Mouse (Mus musculus) myocyte (in vitro differentiated cells): ENCODE data around the gene P4ha2.

Experiments
- CEBPB ChIP-seq: IDR thresholded peaks from 2 replicates; pipeline ENCODE4 v1.6.1; 2011; ENCODE audit warnings: mild to moderate bottlenecking, moderate library complexity; ENCODE audit not compliant: poor library complexity, insufficient read depth, severe bottlenecking
- E2F4 ChIP-seq: IDR thresholded peaks from one replicate; pipeline ENCODE4 v1.6.1; 2011; ENCODE audit warnings: mild to moderate bottlenecking, control low read depth, moderate library complexity; ENCODE audit not compliant: insufficient read depth
- MAX ChIP-seq: IDR thresholded peaks from one replicate; pipeline ENCODE4 v1.6.1; 2011; ENCODE audit warnings: low read depth, mild to moderate bottlenecking, control low read depth
- MYOD1 ChIP-seq, 3 experiments: IDR thresholded peaks; one replicate each; pipeline ENCODE4 v1.6.1; 2011; ENCODE audit warnings: control low read depth in 2 of 3, low read depth in 2 of 3, mild to moderate bottlenecking in 2 of 3, moderate library complexity in 1 of 3; ENCODE audit not compliant: insufficient read length in 2 of 3, control insufficient read depth in 1 of 3
- MYOG ChIP-seq, 3 experiments: IDR thresholded peaks; one replicate each; pipeline ENCODE4 v1.6.1; 2011; ENCODE audit warnings: control low read depth in 2 of 3, low read depth in 2 of 3, mild to moderate bottlenecking in 2 of 3; ENCODE audit not compliant: insufficient read length in 2 of 3, control insufficient read depth in 1 of 3, insufficient read depth in 1 of 3
- POLR2A ChIP-seq: IDR thresholded peaks from one replicate; pipeline ENCODE4 v1.6.1; 2011; ENCODE audit warnings: low read depth, mild to moderate bottlenecking, control low read depth, moderate library complexity; ENCODE audit not compliant: insufficient read length
- POLR2AphosphoS2 ChIP-seq: IDR thresholded peaks from one replicate; pipeline ENCODE4 v1.6.1; 2011; ENCODE audit warnings: low read depth, control low read depth; ENCODE audit not compliant: insufficient read length
- REST ChIP-seq: IDR thresholded peaks from one replicate; pipeline ENCODE4 v1.6.1; 2011; ENCODE audit warnings: mild to moderate bottlenecking, control low read depth, moderate library complexity; ENCODE audit not compliant: insufficient read depth, insufficient read length
- SRF ChIP-seq: IDR thresholded peaks from one replicate; pipeline ENCODE4 v1.6.1; 2011; ENCODE audit warnings: low read depth; ENCODE audit not compliant: control insufficient read depth, insufficient read length
- TCF12 ChIP-seq: IDR thresholded peaks from one replicate; pipeline ENCODE4 v1.6.1; 2011; ENCODE audit warnings: mild to moderate bottlenecking, control low read depth; ENCODE audit not compliant: poor library complexity, insufficient read depth, severe bottlenecking
- TCF3 ChIP-seq: IDR thresholded peaks from one replicate; pipeline ENCODE4 v1.6.1; 2011; ENCODE audit warnings: low read depth, control low read depth; ENCODE audit not compliant: insufficient read length
- USF1 ChIP-seq: IDR thresholded peaks from one replicate; pipeline ENCODE4 v1.6.1; 2011; ENCODE audit warnings: low read depth, mild to moderate bottlenecking, control low read depth, moderate library complexity

- TF ChIP-seq POLR2A, result no peak
- TF ChIP-seq MAX, result no peak
- TF ChIP-seq CEBPB, result no peak
- no peak for TF ChIP-seq E2F4
- no peak for TF ChIP-seq REST
- TF ChIP-seq USF1, result no peak
- TF ChIP-seq POLR2AphosphoS2, result no peak
- TF ChIP-seq SRF, result no peak
- TF ChIP-seq MYOG (IDR thresholded peaks at IDR 0.05; ENCODE audit: control insufficient read depth in 1 of 3, insufficient read depth in 1 of 3, insufficient read length in 2 of 3, low read depth in 2 of 3), result no peak
- no peak for TF ChIP-seq MYOD1 (IDR thresholded peaks at IDR 0.05; ENCODE audit: control insufficient read depth in 1 of 3, insufficient read length in 2 of 3, low read depth in 2 of 3)
- no peak for TF ChIP-seq TCF12
- TF ChIP-seq TCF3, result no peak
These were observed 7.3 kb downstream of the P4ha2 start for GRCm38 (mm10) chr11:54107239-54107638.
